Mouse (Mus musculus) layer of hippocampus, adult 2 months (tissue): ENCODE measurements at regions not wholly inside any gene's neighbourhood (a gene's known extent, or its start where the extent isn't known, plus 50 kb on each side); places are given as distances from the start of the nearest gene placed in this dataset.

Experiments
- DNase-seq, 2 experiments: peaks; one replicate each; pipeline ENCODE4 v3.0.0; 2022; ENCODE audit warnings: low spot score in 2 of 2
- H3K27ac ChIP-seq: fragments of 200-600 bp; 2 replicates; pipeline ENCODE4 v1.8.1; 2022
- H3K4me3 ChIP-seq: fragments of 200-600 bp; 2 replicates; pipeline ENCODE4 v1.8.1; 2022; ENCODE audit warnings: mild to moderate bottlenecking
- CTCF ChIP-seq: fragments of 200-600 bp; conservative IDR thresholded peaks from 2 replicates; pipeline ENCODE4 v1.8.1; 2022; ENCODE audit warnings: antibody characterized with exemption, mild to moderate bottlenecking, moderate library complexity

- TF ChIP-seq CTCF: no peak
- H3K4me3 ChIP-seq: no peak overlapping the region
- H3K27ac ChIP-seq: no peak overlapping the region
- DNase-seq: peak; percentile 8 to 12
These were observed 775.6 kb upstream of the Fam98a start for GRCm38 (mm10) chr17:76327371-76327770.

- peak; percentile 1 to 42 for DNase-seq
- peak; percentile 78 for TF ChIP-seq CTCF
- Histone ChIP-seq H3K4me3 (no peak overlapping the region), H3K27ac (no peak overlapping the region)
These were observed 742.9 kb upstream of the Fam98a start for GRCm38 (mm10) chr17:76294630-76295029.
